Mouse (Mus musculus) hindbrain, embryonic 16.5 days (tissue): Measurements from ENCODE around the gene Npm3. TPM values are rescaled to one million over a fixed set of nuclear protein-coding genes. Genes with fewer than 3 reads are reported as not detected.

Experiments used
- ATAC-seq: fragments of 200-750 bp; cut with Nextera tagmentation; 2 replicates; pipeline ENCODE4 v1.8.0; 2017; ENCODE audit warnings: moderate TSS enrichment, moderate library complexity
- H3K27ac ChIP-seq: fragments of 300-500 bp; sonication (generic); 2 replicates; pipeline ENCODE4 v1.5.1; 2014; ENCODE audit warnings: low read depth, mild to moderate bottlenecking, control low read depth, low read length, moderate library complexity
- H3K27me3 ChIP-seq: fragments of 300-500 bp; sonication (generic); replicated peaks from 2 replicates; pipeline ENCODE4 v1.6.1; 2014; ENCODE audit warnings: low read length; ENCODE audit not compliant: control insufficient read depth, insufficient read depth
- H3K36me3 ChIP-seq: fragments of 300-500 bp; sonication (generic); 2 replicates; pipeline ENCODE4 v1.6.1; 2014; ENCODE audit warnings: mild to moderate bottlenecking, low read length, moderate library complexity, mixed read lengths; ENCODE audit not compliant: control insufficient read depth, insufficient read depth
- H3K4me1 ChIP-seq: fragments of 300-500 bp; sonication (generic); 2 replicates; pipeline ENCODE4 v1.6.1; 2014; ENCODE audit warnings: low read depth, low read length; ENCODE audit not compliant: control insufficient read depth, insufficient read depth
- H3K4me2 ChIP-seq: fragments of 300-500 bp; sonication (generic); 2 replicates; pipeline ENCODE4 v1.6.1; 2014; ENCODE audit warnings: mild to moderate bottlenecking, low read length, control low read depth, moderate library complexity
- H3K4me3 ChIP-seq: fragments of 300-500 bp; sonication (generic); 2 replicates; pipeline ENCODE4 v1.5.1; 2014; ENCODE audit warnings: mild to moderate bottlenecking, low read length, control low read depth, moderate library complexity
- H3K9ac ChIP-seq: fragments of 300-500 bp; sonication (generic); 2 replicates; pipeline ENCODE4 v1.6.1; 2014; ENCODE audit warnings: low read depth, mild to moderate bottlenecking, control low read depth, low read length, moderate library complexity
- H3K9me3 ChIP-seq: fragments of 300-500 bp; sonication (generic); 2 replicates; pipeline ENCODE4 v1.6.1; 2014; ENCODE audit warnings: mild to moderate bottlenecking, low read length, moderate library complexity; ENCODE audit not compliant: control insufficient read depth
- WGBS: fragments of 180-500 bp; shearing (Covaris S2); extraction: QIAGEN DNeasy Blood & Tissue Kit; methylation state at CpG from one replicate; pipeline ENCODE4 v1.1.7; 2014; 5-methylcytosine and 5-hydroxymethylcytosine counted together
- polyA plus RNA-seq: library from polyadenylated mRNA; unstranded; fragments of >200 nt; fragmentation: Nextera tagmentation; extraction: Ambion mirVana; gene quantifications from 2 replicates; pipeline ENCODE4 v1.2.1, GENCODE M21; 2015

Gene Npm3
- polyA plus RNA-seq, 1 experiment from 2014 or later, result 5.7 TPM

DNA sequence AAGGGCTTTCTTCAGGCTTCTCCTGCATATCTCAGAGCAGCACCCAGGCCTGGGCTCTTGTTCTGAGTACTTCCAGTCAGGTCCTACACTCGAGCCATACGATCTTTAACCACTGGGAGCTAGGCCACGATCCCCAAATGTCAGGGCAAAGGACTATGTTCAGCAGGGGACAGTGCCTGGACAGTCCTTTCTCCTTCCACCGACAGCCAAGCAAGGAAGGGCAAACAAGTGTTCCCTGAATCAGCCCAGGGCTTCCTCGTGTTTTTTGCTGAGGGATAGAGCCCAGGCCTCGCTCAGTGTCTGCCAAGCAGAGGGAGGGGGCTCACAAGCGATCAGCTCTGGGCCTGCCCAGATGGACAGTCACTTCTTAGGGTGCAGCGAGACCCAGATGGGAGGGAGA is 19.3 kb downstream of the Npm3 start:
- 70% methylated on average over 8 of the region's 8 CpGs for WGBS
- no peaks in the 10 kb centered on the region for H3K4me1 ChIP-seq
- no peak overlapping the region for H3K4me2 ChIP-seq
- H3K9me3 ChIP-seq, result no peaks in the 10 kb centered on the region
- no peak for ATAC-seq
- H3K9ac ChIP-seq, result no peak overlapping the region
- H3K27ac ChIP-seq, result no peak overlapping the region
- no peak overlapping the region for H3K4me3 ChIP-seq
- peaks cover 74% of the 10 kb centered on the region for H3K27me3 ChIP-seq
- H3K36me3 ChIP-seq, result no peaks in the 10 kb centered on the region

DNA sequence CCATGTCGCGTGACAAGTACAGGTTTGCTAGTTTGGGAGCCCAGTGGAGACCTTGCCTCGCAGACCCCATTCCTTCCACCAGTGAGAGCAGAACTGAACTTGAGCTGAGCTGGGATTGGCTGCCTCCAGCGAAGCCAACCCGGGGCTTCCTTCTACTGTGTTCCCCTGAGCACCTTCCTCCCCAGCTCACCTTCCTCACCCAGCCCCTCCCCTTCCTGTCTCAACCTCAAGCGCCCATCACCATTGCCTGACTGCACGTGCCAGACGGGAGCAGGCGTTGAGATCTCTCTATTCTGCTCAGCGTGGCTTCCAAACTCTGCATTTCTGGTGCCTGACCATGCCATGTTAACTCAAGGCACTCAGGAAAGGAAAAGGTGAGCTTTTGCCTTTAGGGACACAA is 22.2 kb downstream of the Npm3 start:
- Histone ChIP-seq H3K9ac (no peak overlapping the region), H3K27ac (no peak overlapping the region), H3K27me3 (peaks cover 47% of the 10 kb centered on the region), H3K36me3 (no peaks in the 10 kb centered on the region), H3K4me1 (no peaks in the 10 kb centered on the region), H3K4me3 (no peak overlapping the region), H3K9me3 (no peaks in the 10 kb centered on the region), H3K4me2 (no peak overlapping the region)
- WGBS, result 70% methylated on average over 10 of the region's 10 CpGs
- no peak for ATAC-seq

DNA sequence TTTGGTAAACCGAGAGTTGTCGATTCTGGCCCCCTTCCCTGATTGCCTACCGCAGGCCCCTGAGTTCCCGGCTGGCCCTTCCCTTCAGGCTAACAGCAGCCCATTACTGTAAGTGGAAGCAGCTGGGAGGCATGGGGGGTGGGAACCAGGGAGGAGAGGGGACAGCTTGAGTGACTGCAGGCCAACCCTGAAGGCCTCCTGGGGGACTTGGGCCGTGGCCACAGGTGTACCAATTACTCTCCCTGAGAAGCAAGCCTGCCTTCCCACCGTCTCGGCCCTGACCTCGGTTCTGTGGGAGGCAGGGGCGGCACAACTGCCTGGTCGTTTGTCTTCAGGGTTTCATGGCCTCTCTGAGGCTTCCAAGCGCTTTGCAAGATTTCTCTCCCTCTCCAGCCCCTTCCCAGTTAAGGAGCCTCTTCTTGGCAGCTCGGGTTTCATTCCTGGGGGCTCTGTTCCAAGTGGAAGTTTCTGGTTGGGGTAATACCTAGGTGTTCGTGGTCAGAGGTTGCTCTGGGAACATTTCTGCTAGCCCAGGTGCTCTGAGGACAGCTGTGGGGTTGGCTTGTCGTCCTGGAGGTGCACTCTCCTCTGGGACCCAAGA is 23.6 kb downstream of the Npm3 start:
- Histone ChIP-seq H3K27ac (no peak overlapping the region), H3K9ac (no peak overlapping the region), H3K4me3 (no peak overlapping the region), H3K4me1 (no peaks in the 10 kb centered on the region), H3K9me3 (no peaks in the 10 kb centered on the region), H3K27me3 (peaks cover 39% of the 10 kb centered on the region), H3K36me3 (no peaks in the 10 kb centered on the region), H3K4me2 (no peak overlapping the region)
- WGBS, result 42% methylated on average over 12 of the region's 14 CpGs
- no peak for ATAC-seq

DNA sequence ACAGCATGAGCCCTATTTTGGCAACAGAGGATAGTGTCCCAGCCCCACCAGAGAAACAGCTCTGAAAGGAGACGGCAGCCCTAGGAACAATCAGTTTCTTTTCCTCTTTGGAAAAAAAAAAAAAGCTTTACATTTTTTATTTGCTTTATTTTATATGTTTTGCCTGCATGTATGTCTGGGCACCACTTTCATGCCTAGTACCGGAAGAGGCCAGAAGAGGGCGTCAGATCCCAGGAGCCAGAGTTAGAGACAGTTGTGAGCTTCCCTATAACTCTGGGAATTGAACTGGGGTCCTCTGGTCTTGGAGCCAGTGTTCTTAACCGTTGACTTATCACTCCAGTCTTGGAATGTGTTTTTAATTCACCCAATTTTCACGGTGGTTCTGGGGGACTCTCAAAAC is 27.2 kb downstream of the Npm3 start:
- no peak overlapping the region for H3K4me2 ChIP-seq
- H3K27me3 ChIP-seq, result peaks cover 33% of the 10 kb centered on the region

DNA sequence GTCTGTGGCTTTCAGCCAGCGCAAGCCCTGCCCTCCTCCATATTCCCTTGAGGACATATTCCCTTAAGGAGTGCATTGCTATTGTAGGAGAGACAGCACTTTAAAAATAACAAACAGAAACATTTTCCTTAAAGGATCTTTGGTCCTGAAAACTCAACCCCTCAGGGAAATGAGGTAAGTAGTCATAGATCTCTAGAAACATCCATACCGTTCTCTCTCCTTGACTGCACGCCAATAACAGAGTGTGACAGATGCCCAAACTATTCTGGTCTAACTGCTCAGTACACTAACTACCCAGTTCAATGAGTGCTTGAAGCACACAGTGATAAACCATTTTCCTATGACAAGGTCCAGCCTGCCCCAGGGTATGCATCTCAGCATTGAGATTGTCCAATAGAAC is 31.1 kb downstream of the Npm3 start:
- Histone ChIP-seq H3K27me3 (peaks cover 21% of the 10 kb centered on the region), H3K9me3 (no peaks in the 10 kb centered on the region), H3K36me3 (no peaks in the 10 kb centered on the region), H3K4me1 (peaks cover 7% of the 10 kb centered on the region), H3K27ac (0 out of 2 replicates have a peak overlapping the region, but pooled peaks have one; percentile 60), H3K4me3 (no peak overlapping the region), H3K9ac (peak overlapping the region; percentile 62), H3K4me2 (peak overlapping the region; percentile 63)
- 0 out of 2 replicates have a peak, but pooled peaks have one; percentile 34 for ATAC-seq
- WGBS, result 48% methylated on average over 3 of the region's 3 CpGs

More for the DNA sequence above, 27.2 kb downstream of the Npm3 start:
- no peaks in the 10 kb centered on the region for H3K36me3 ChIP-seq
- H3K4me1 ChIP-seq, result peaks cover 5% of the 10 kb centered on the region
- H3K27ac ChIP-seq, result no peak overlapping the region
- no peak overlapping the region for H3K9ac ChIP-seq
- no peak for ATAC-seq
- no peaks in the 10 kb centered on the region for H3K9me3 ChIP-seq
- H3K4me3 ChIP-seq, result no peak overlapping the region
- WGBS, result 74% methylated on average over 5 of the region's 5 CpGs

DNA sequence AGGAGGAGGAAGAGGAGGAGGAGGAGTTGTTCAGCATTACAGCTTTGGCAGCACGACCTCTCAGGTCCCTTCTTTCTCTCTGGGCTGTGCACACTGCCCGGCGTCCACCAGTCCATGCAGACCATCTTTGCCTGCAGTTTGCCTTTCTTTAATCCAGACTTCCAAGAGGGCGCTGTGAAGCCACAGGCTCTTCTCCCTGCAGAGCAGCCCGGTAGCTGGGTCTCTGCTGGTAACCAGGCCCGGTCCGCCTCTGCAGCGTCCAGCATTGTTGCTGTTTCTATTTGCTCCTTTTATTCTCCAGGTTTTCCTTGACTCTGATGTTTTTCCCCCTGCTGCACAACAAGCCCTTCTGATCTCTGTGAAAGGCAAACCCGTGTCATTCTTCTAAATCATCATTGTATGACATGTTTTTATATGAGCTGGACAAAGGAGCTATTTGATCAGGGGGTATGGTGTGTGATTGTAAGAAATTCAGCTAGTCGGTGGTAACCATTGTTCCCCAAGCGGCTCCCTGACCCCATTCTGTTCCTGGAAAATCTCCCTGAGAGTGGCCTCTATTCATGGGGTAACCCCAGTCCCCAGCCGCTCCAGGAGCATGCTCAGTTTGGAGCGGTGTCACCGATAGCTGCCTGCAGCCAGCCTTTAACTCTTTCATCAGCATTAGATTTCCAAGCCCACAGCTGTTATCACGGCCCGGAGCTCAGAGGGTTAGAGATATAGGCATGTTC is 31.7 kb downstream of the Npm3 start:
- Histone ChIP-seq H3K4me3 (peak overlapping the region; percentile 23), H3K4me2 (peak overlapping the region; percentile 63), H3K9ac (peak overlapping the region; percentile 62), H3K9me3 (no peaks in the 10 kb centered on the region), H3K36me3 (no peaks in the 10 kb centered on the region), H3K27ac (peak overlapping the region; percentile 60; the same call in 1 of the 2 replicates), H3K4me1 (peaks cover 7% of the 10 kb centered on the region), H3K27me3 (peaks cover 21% of the 10 kb centered on the region)
- peak; percentile 91 for ATAC-seq
- 1% methylated on average over 16 of the region's 16 CpGs for WGBS

DNA sequence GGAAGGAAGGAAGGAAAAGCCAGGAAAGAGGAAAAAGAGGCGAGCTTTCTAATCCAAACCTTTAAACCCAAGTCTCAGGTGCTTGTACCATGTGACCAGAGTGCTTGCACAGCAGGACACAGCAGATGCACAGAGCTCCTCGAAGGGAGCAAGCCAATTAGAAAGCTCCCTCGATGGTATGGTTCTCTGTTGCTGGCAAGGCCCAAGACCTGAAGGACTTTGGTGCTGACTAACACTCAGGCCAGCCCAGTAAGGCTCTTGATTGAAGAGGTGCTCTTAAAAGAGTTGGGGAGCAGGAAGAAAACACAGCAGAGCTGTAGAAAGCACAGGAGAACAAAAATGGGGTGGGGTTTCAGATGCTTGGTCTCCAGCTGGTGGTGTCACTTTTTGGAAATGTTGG is 40.7 kb downstream of the Npm3 start:
- Histone ChIP-seq H3K27me3 (no peaks in the 10 kb centered on the region), H3K36me3 (no peaks in the 10 kb centered on the region), H3K27ac (no peak overlapping the region), H3K4me3 (no peak overlapping the region), H3K9ac (no peak overlapping the region), H3K9me3 (no peaks in the 10 kb centered on the region), H3K4me2 (no peak overlapping the region), H3K4me1 (no peaks in the 10 kb centered on the region)
- WGBS, result 60% methylated on average over 3 of the region's 3 CpGs
- no peak for ATAC-seq

Other genes starting within 250 kb of the Npm3 start
- gene Poll, start 189.1 kb downstream of the Npm3 start, polyA plus RNA-seq, result 11.1 and 14.6 TPM in 2 replicates
- 77.0 and 85.7 TPM in 2 replicates for gene Gm17018, start 189.0 kb downstream of the Npm3 start, polyA plus RNA-seq
- gene Fbxw4, start 89.3 kb downstream of the Npm3 start, polyA plus RNA-seq, result 5.3 and 6.7 TPM in 2 replicates
- 0.52 and 0.69 TPM in 2 replicates for gene Fgf8, start 6.7 kb downstream of the Npm3 start, polyA plus RNA-seq
- 63.7 and 68.3 TPM in 2 replicates for gene Mgea5, start 34.2 kb upstream of the Npm3 start, polyA plus RNA-seq
- 17.0 and 19.2 TPM in 2 replicates for gene Kcnip2, start 66.5 kb upstream of the Npm3 start, polyA plus RNA-seq
- gene Armh3, start 248.9 kb upstream of the Npm3 start, polyA plus RNA-seq, result 21.4 and 22.6 TPM in 2 replicates